Mouse (Mus musculus): ENCODE measurements around the gene Spata2.

Spata2 gene

DNA sequence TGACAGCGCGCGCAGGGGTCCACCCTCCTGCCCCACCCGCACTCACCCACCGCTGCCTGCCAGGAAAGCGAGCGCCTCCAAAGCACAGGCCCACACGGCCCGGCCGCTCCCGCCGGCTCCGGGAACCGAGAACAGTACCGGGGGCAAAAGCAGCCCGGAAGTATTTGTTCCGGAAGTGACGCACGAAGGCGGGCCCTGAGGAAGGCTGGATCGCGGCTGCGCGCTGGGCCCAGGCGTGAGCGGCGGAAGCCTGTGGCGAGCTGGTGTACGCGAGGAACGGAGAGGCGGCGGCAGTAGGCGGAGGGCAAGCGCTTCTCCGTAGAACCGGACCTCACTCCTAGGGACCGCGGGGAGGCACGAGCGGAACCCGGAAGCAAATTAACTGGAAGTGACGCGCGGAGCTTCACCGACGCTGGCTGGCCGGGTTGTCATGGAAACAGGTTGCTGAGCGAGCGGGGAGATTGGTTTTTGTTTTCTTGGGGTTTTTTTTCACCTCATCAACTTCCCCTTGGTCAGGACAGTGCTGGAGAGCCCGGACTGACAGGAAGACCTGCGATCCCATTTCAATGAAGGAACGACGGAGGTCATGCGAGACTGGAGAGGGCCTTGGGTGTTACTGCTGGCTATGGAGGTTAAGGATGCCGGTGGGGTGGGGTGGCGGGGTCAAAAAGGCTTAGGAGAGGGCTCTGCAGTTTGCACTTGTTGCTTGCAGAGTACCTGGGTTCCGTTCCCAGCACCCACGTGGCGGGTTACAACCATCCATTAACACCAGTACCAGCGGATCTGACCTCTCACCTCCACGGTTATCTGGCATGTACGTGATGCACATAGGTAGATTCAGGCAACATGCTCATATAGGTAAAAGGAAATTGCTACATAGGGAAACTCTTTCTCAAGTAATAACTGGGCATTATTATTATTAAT lies at the start of gene Spata2:
Gene Spata2 (minus strand): TSS at position 175 of the 924 bp plus-strand sequence.
- DNase-seq (ENCODE audit: low read depth, low spot score) = peak; percentile 82

DNA sequence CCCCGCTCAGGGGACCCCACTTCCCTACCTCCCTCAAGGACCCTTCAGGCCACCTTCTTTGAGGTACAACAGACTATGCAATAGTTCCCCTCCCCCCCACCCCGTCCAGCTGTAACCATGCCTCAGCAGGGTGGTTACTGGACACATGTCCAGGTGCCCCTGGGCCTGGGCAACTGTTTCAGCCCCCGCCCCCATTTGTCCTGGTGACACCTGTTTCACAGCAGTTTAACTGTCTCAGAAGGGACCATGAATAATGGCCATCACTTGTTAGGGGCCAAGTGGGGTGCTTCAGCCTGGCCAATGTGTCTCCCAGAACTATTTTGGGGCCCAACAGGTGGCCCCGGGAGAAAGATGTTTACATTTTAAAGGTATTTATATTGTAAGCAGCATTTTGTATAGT lies 49.7 kb upstream of the Spata2 start:
- no peak for DNase-seq (ENCODE audit: low read depth, low spot score)

GRCm38 (mm10) chr2:167541761-167542160 lies 49.1 kb upstream of the Spata2 start:
- DNase-seq (ENCODE audit: low read depth, low spot score) = no peak

- no peak for DNase-seq (ENCODE audit: low read depth, low spot score)
Observed at GRCm38 (mm10) chr2:167541324-167541723, 48.6 kb upstream of the Spata2 start.

- DNase-seq (ENCODE audit: low read depth, low spot score) = no peak
Observed at GRCm38 (mm10) chr2:167540477-167541110, 47.9 kb upstream of the Spata2 start.

- DNase-seq (ENCODE audit: low read depth, low spot score) = no peak
Observed at GRCm38 (mm10) chr2:167539536-167540476, 47.1 kb upstream of the Spata2 start.

DNA sequence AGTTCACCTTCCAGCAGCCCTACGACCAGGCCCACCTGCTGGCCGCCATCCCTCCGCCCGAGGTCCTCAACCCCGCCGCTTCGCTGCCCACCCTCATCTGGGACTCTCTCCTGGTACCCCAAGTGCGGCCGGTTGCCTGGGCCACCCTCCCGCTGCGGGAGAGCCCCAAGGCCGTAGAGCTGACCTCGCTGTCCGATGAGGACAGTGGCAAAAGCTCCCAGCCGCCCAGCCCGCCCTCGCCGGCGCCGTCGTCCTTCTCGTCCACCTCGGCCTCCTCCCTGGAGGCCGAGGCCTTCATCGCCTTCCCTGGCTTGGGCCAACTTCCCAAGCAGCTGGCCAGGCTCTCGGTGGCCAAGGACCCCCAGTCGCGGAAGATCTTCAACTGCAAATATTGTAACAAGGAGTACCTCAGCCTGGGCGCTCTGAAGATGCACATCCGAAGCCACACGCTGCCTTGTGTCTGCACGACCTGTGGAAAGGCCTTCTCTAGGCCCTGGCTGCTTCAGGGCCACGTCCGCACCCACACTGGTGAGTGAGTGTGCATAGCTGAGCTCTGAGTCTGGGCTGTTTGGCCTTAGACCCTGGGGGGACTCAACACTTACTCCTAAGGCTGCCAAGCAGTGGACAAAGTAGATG lies 46.1 kb upstream of the Spata2 start:
- DNase-seq (ENCODE audit: low read depth, low spot score) = no peak

DNA sequence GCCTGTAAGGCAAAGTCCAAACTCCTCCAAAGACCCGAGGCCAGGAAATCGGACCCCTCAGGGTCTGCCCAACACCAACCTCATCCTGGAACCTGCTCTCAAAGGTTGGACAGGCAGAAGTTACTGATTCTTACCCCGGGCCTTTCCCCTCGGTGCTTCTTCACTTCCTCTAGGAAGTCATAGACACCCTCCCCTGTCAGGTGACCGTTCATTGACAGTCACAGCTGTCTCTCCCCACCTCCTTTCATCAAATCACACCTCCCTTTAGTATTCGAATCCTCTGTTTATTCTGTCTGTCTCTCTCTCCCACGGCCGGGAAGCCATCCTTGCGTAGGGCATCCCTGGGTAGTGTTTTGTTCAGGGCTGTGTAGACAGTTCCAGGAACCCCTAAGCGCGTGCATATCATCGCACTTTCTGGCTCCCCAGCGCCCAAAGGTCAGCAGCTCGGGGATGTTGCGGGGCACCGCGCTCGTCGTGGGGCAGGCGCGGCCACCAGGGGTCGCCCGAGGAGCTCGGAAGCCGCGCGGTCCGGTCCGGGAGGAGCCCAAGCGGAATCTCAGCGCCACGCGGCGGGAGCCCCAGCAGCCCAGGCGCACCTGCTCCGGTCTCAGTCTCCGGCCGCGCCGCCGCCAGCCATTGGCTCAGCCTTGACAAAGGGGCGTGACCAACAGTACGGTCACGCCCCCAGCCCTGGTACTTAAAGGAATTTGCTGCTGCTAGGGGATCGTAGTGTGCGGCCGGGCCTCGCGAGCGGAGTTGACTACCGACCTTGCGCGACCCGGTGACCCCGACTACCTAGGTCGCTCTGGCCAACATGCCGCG lies 45.0 kb upstream of the Spata2 start, which contains the start of gene Snai1:
Gene Snai1 (plus strand): TSS at position 720 of the 822 bp plus-strand sequence.
- DNase-seq (ENCODE audit: low read depth, low spot score) = peak; percentile 94

DNA sequence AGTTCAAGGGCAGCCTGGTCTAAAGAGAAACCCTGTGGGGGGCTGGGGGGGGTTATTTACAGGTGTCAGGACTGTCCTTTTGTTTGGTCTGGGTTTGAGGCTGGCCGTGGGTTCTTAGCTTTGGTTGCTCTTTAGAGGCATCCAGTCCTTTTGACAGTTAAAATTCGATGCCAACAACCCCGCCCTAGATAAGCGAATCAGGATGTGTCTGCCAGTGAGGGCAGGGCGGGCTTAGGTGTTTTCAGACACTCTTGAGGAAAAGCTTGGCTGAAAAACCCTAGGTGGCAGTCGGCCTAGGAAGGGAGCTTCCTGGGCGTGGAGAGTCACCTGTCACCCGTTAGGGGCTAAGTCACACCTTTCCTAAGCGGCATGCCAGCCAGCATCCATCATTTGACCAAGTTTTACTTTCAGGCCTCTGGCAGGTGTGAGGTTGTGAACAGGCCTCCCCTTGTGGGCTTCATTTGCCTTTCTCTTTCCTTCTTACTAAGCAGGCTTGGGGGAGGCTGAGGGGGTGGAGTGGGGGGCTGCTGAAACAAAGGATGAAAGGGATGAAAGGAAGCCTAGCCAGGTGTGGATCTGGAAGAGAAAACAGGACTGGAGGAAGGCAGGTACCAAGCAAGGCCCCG lies 43.7 kb upstream of the Spata2 start:
- DNase-seq (ENCODE audit: low read depth, low spot score) = no peak

- DNase-seq (ENCODE audit: low read depth, low spot score) = no peak
Observed at GRCm38 (mm10) chr2:167533880-167534279, 41.2 kb upstream of the Spata2 start.

GRCm38 (mm10) chr2:167532131-167532530 lies 39.4 kb upstream of the Spata2 start:
- no peak for DNase-seq (ENCODE audit: low read depth, low spot score)

- no peak for DNase-seq (ENCODE audit: low read depth, low spot score)
Observed at GRCm38 (mm10) chr2:167530536-167530935, 37.8 kb upstream of the Spata2 start.

DNA sequence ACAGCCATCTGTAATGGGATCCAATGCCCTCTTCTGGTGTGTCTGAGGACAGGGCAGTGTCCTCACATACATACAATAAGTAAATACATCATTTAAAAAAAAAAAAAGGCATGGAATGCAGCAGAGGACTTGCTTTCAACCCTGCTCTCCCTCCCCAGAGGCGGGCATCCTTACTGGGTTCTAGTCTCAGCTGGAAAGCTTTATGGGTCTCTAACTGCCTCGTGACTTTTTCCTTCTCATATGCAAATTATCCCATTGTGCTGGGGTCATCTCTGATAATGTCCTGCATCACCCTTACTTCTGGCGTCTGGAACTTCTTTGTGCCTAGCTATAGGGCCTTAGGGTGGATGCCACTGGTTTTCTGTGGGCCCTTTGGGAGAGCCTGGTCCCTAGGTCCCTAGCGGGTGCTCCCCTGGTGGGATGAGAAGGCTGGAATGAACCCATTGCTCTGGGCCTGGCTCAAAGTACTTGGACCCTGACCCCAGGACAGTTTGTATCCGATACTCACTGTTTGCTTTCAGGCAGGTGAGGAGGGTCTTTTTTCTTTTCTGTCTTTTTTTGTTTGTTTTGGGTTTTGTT lies 37.3 kb upstream of the Spata2 start:
- DNase-seq (ENCODE audit: low read depth, low spot score) = no peak

DNA sequence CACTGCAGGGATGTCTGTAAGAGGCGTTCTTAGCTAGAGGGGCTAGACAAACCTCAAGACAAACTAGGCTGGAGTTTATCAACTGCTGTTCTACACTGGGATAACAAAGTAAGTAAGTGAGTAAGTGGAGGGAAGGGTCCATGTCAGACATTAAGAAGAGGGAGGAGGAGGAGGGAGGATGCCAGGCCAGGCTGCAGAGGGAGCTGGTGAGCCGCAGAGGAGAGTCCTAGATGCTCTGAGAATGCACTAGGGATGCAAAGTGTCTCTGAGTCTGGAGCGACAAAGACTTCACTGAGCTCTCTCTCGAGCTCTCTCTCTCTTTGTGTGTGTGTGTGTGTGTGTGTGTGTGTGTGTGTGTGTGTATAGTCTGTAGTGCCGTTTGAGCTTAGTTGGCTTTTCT lies 35.6 kb upstream of the Spata2 start:
- no peak for DNase-seq (ENCODE audit: low read depth, low spot score)

GRCm38 (mm10) chr2:167519606-167520252 lies 27.0 kb upstream of the Spata2 start:
- DNase-seq (ENCODE audit: low read depth, low spot score) = no peak

DNA sequence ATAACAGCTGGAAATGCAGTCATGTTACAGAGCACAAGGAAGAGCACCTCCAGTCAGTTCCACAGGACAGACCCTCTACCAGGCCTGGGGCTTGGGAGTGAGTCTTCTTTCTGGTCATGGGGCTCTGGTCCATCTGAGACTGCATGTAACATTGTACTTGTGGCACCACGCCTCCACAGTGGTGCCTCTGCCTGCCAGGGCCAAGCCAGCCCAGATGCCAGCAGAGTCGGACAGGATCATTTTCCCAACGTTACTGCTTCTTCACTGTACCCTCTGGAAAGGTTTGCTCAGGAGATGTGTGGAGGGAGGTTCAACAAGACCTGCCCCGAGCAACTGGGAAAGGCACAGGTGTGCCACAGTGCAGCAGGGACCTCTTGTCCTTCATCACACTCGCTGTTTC lies 23.0 kb upstream of the Spata2 start:
- DNase-seq (ENCODE audit: low read depth, low spot score) = no peak

DNA sequence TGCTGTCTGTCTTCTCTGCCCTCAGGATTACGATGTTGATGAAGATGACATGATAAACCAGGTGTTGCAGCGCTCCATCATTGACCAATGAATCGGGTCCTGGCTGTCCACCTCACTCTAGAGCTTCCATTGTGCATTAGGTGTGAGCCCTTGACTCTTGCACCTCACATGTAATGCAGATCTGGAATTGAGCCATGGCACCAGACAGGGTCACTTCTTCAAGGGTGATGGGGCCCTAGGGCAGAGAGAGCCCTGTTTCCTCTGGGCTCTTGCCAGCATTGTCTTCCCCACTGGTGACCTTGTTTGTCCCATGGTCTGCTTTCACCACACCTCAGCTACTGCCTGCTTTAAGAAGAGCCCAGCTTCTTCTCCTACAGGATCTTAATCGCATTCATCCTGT lies 22.0 kb upstream of the Spata2 start:
- DNase-seq (ENCODE audit: low read depth, low spot score) = no peak

DNA sequence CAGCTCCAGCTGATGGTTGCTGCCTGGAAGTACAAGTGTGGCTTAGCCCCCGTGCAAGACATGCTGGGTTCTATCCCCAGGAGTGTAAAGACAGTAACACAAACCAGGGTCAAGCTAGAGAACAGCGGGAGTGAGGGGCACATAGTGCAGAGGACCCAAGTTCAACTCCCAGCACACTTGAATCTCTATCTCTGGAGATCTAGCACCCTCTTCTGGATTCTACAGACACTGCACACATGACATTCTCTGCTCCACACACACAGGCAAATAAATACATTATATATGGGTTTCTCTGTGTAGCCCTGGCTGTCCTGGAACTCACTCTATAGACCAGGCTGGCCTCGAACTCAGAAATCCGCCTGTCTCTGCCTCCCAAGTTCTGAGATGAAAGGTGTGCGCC lies 20.3 kb upstream of the Spata2 start:
- DNase-seq (ENCODE audit: low read depth, low spot score) = no peak

- no peak for DNase-seq (ENCODE audit: low read depth, low spot score)
Observed at GRCm38 (mm10) chr2:167512365-167512764, 19.7 kb upstream of the Spata2 start.
